Mouse (Mus musculus): ENCODE measurements around the gene Taf7l. TPM values are rescaled to one million over a fixed set of nuclear protein-coding genes. Genes with fewer than 3 reads are reported as not detected.

Gene Taf7l
- not detected for total RNA-seq (2021)

- DNase-seq = no peak
These were observed at the start of gene Taf7l for GRCm38 (mm10) chrX:134476290-134476689. TSS of gene Taf7l (minus strand) at chrX:134476490.

- no peak for DNase-seq
These were observed 49.0 kb upstream of the Taf7l start for GRCm38 (mm10) chrX:134525260-134525659.

- DNase-seq = no peak
These were observed 47.5 kb upstream of the Taf7l start for GRCm38 (mm10) chrX:134523772-134524171.

GRCm38 (mm10) chrX:134509473-134509872, 33.2 kb upstream of the Taf7l start:
- no peak for DNase-seq

GRCm38 (mm10) chrX:134507977-134508376, 31.7 kb upstream of the Taf7l start:
- no peak for DNase-seq

- no peak for DNase-seq
These were observed 24.4 kb upstream of the Taf7l start for GRCm38 (mm10) chrX:134500651-134501050.

GRCm38 (mm10) chrX:134481720-134482119, 5.4 kb upstream of the Taf7l start:
- no peak for DNase-seq

GRCm38 (mm10) chrX:134474988-134475710, 1.1 kb downstream of the Taf7l start:
- no peak for DNase-seq

- DNase-seq = no peak
These were observed 49.0 kb downstream of the Taf7l start for GRCm38 (mm10) chrX:134427307-134427706.

GRCm38 (mm10) chrX:134426819-134427218, 49.5 kb downstream of the Taf7l start:
- DNase-seq = no peak

- no peak for DNase-seq
These were observed 50.5 kb downstream of the Taf7l start for GRCm38 (mm10) chrX:134425798-134426197.

- DNase-seq = no peak
These were observed 52.0 kb downstream of the Taf7l start for GRCm38 (mm10) chrX:134424263-134424662.

- DNase-seq = no peak
These were observed 56.2 kb downstream of the Taf7l start for GRCm38 (mm10) chrX:134420097-134420496.

GRCm38 (mm10) chrX:134412096-134412495, 64.2 kb downstream of the Taf7l start:
- no peak for DNase-seq

Other genes with a start within 250 kb of the Taf7l start
- gene Trmt2b, start 199.5 kb downstream of the Taf7l start, total RNA-seq (2021) = 10 to 100 TPM; 43.0 to 51.6 TPM
- 10 to 100 TPM; 15.5 to 17.0 TPM for gene Tmem35a, start 181.3 kb downstream of the Taf7l start, total RNA-seq (2021)
- 10 to 100 TPM; 15.7 to 17.1 TPM for gene Cenpi, start 168.4 kb downstream of the Taf7l start, total RNA-seq (2021)
- under 1 TPM; 0.45 to 0.74 TPM for gene Drp2, start 71.9 kb downstream of the Taf7l start, total RNA-seq (2021)
- 10 to 100 TPM; 31.1 to 35.9 TPM for gene Timm8a1, start 65.4 kb upstream of the Taf7l start, total RNA-seq (2021)
- gene Btk, start 107.1 kb upstream of the Taf7l start, total RNA-seq (2021) = under 1 TPM; 0.63 to 0.71 TPM
- gene Rpl36a, start 109.2 kb upstream of the Taf7l start, total RNA-seq (2021) = 100 to 1,000 TPM; 208 to 224 TPM
- gene Gla, start 124.6 kb upstream of the Taf7l start, total RNA-seq (2021) = 1 to 10 TPM; 2.3 to 3.4 TPM
- 100 to 1,000 TPM; 102 to 105 TPM for gene Hnrnph2, start 124.7 kb upstream of the Taf7l start, total RNA-seq (2021)
- gene Armcx4, start 210.0 kb upstream of the Taf7l start, total RNA-seq (2021) = 10 to 100 TPM; 42.8 to 47.1 TPM
- gene Armcx1, start 241.5 kb upstream of the Taf7l start, total RNA-seq (2021) = 10 to 100 TPM; 17.0 to 18.8 TPM

All from heart, postnatal 4 days (tissue).